Mouse (Mus musculus): Measurements from ENCODE around the gene Trmt5. TPM values are rescaled to one million over a fixed set of nuclear protein-coding genes. Genes with fewer than 3 reads are reported as not detected.

The Trmt5 gene
- polyA plus RNA-seq, 1 experiment from 2014 or later = 21.0 TPM

- H3K27ac ChIP-seq (ENCODE audit: low read depth) = no peak overlapping the region
- no peak overlapping the region for H3K9ac ChIP-seq
- 78% methylated on average over 2 of the region's 2 CpGs for WGBS
- DNase-seq (no peak), ATAC-seq (ENCODE audit: insufficient read depth) (no peak)
- TF ChIP-seq CTCF (IDR thresholded peaks at IDR 0.05; ENCODE audit: low read depth) = no peak
- H3K4me1 ChIP-seq (ENCODE audit: insufficient read depth) = peaks cover 3% of the 10 kb centered on the region; the same call in 1 of the 2 replicates
- no peak overlapping the region for H3K4me2 ChIP-seq
- H3K27me3 ChIP-seq (ENCODE audit: insufficient read depth, low read length) = no peaks in the 10 kb centered on the region
- H3K4me3 ChIP-seq (ENCODE audit: low read depth, low read length) = no peak overlapping the region
- no peaks in the 10 kb centered on the region for H3K36me3 ChIP-seq (ENCODE audit: insufficient read depth)
- H3K9me3 ChIP-seq (ENCODE audit: low read depth, low read length) = no peaks in the 10 kb centered on the region
These were observed 14.0 kb upstream of the Trmt5 start for GRCm38 (mm10) chr12:73300531-73300930.

- ATAC-seq (ENCODE audit: insufficient read depth) = no peak
- WGBS = 90% methylated on average over 5 of the region's 5 CpGs
- TF ChIP-seq CTCF (IDR thresholded peaks at IDR 0.05; ENCODE audit: low read depth) = no peak
These were observed 12.1 kb upstream of the Trmt5 start for GRCm38 (mm10) chr12:73298621-73299020.

GRCm38 (mm10) chr12:73295505-73296140 is 9.1 kb upstream of the Trmt5 start:
- ATAC-seq (ENCODE audit: insufficient read depth) (peak; percentile 78), DNase-seq (peak; percentile 80)
- Histone ChIP-seq H3K27ac (ENCODE audit: low read depth) (0 out of 2 replicates have a peak overlapping the region, but pooled peaks have one; percentile 0), H3K27me3 (ENCODE audit: insufficient read depth, low read length) (no peaks in the 10 kb centered on the region), H3K9me3 (ENCODE audit: low read depth, low read length) (no peaks in the 10 kb centered on the region), H3K4me2 (no peak overlapping the region), H3K9ac (no peak overlapping the region), H3K36me3 (ENCODE audit: insufficient read depth) (peaks cover 10% of the 10 kb centered on the region; the same call in 1 of the 2 replicates), H3K4me1 (ENCODE audit: insufficient read depth) (peaks cover 9% of the 10 kb centered on the region; the same call in 1 of the 2 replicates), H3K4me3 (ENCODE audit: low read depth, low read length) (no peak overlapping the region)
- TF ChIP-seq CTCF (IDR thresholded peaks at IDR 0.05; ENCODE audit: low read depth) = no peak
- WGBS = 58% methylated on average over 11 of the region's 11 CpGs

More at GRCm38 (mm10) chr12:73298621-73299020, 12.1 kb upstream of the Trmt5 start:
- Histone ChIP-seq H3K9ac (no peak overlapping the region), H3K27ac (ENCODE audit: low read depth) (no peak overlapping the region), H3K27me3 (ENCODE audit: insufficient read depth, low read length) (no peaks in the 10 kb centered on the region), H3K4me1 (ENCODE audit: insufficient read depth) (peaks cover 9% of the 10 kb centered on the region; the same call in 1 of the 2 replicates), H3K9me3 (ENCODE audit: low read depth, low read length) (no peaks in the 10 kb centered on the region), H3K4me2 (no peak overlapping the region), H3K4me3 (ENCODE audit: low read depth, low read length) (no peak overlapping the region), H3K36me3 (ENCODE audit: insufficient read depth) (0 out of 2 replicates have a peak, but pooled peaks cover 2% of the 10 kb centered on the region)
- no peak for DNase-seq

- Histone ChIP-seq H3K36me3 (ENCODE audit: insufficient read depth) (peaks cover 10% of the 10 kb centered on the region; the same call in 1 of the 2 replicates), H3K4me3 (ENCODE audit: low read depth, low read length) (no peak overlapping the region), H3K4me2 (no peak overlapping the region), H3K9me3 (ENCODE audit: low read depth, low read length) (no peaks in the 10 kb centered on the region), H3K9ac (no peak overlapping the region), H3K27ac (ENCODE audit: low read depth) (no peak overlapping the region), H3K4me1 (ENCODE audit: insufficient read depth) (peaks cover 9% of the 10 kb centered on the region; the same call in 1 of the 2 replicates), H3K27me3 (ENCODE audit: insufficient read depth, low read length) (no peaks in the 10 kb centered on the region)
- ATAC-seq (ENCODE audit: insufficient read depth) (no peak), DNase-seq (no peak)
- TF ChIP-seq CTCF (IDR thresholded peaks at IDR 0.05; ENCODE audit: low read depth) = no peak
These were observed 8.4 kb upstream of the Trmt5 start for GRCm38 (mm10) chr12:73294884-73295283.

GRCm38 (mm10) chr12:73288626-73289025 is 2.1 kb upstream of the Trmt5 start:
- ATAC-seq (ENCODE audit: insufficient read depth) = no peak
- WGBS = 90% methylated on average over 3 of the region's 3 CpGs
- no peak for TF ChIP-seq CTCF (IDR thresholded peaks at IDR 0.05; ENCODE audit: low read depth)

GRCm38 (mm10) chr12:73287609-73288008 is 1.1 kb upstream of the Trmt5 start:
- no peak overlapping the region for H3K27ac ChIP-seq (ENCODE audit: low read depth)
- peak; percentile 17 for DNase-seq

More at GRCm38 (mm10) chr12:73288626-73289025, 2.1 kb upstream of the Trmt5 start:
- H3K27ac ChIP-seq (ENCODE audit: low read depth) = no peak overlapping the region
- 0 out of 2 replicates have a peak, but pooled peaks cover 8% of the 10 kb centered on the region for H3K4me1 ChIP-seq (ENCODE audit: insufficient read depth)
- no peak overlapping the region for H3K9ac ChIP-seq
- peaks cover 16% of the 10 kb centered on the region; the same call in 1 of the 2 replicates for H3K36me3 ChIP-seq (ENCODE audit: insufficient read depth)
- DNase-seq = no peak
- H3K27me3 ChIP-seq (ENCODE audit: insufficient read depth, low read length) = no peaks in the 10 kb centered on the region
- H3K4me3 ChIP-seq (ENCODE audit: low read depth, low read length) = no peak overlapping the region
- no peaks in the 10 kb centered on the region for H3K9me3 ChIP-seq (ENCODE audit: low read depth, low read length)
- no peak overlapping the region for H3K4me2 ChIP-seq

GRCm38 (mm10) chr12:73274921-73275320 is 11.6 kb downstream of the Trmt5 start:
- Histone ChIP-seq H3K36me3 (ENCODE audit: insufficient read depth) (peaks cover 31% of the 10 kb centered on the region), H3K9me3 (ENCODE audit: low read depth, low read length) (no peaks in the 10 kb centered on the region; the same call in 1 of the 2 replicates), H3K4me1 (ENCODE audit: insufficient read depth) (no peaks in the 10 kb centered on the region), H3K27me3 (ENCODE audit: insufficient read depth, low read length) (no peaks in the 10 kb centered on the region), H3K9ac (no peak overlapping the region), H3K4me3 (ENCODE audit: low read depth, low read length) (no peak overlapping the region), H3K4me2 (no peak overlapping the region), H3K27ac (ENCODE audit: low read depth) (no peak overlapping the region)
- WGBS = 84% methylated on average over 3 of the region's 3 CpGs
- TF ChIP-seq CTCF (IDR thresholded peaks at IDR 0.05; ENCODE audit: low read depth) = no peak
- no peak for ATAC-seq (ENCODE audit: insufficient read depth)
- no peak for DNase-seq

More at GRCm38 (mm10) chr12:73287609-73288008, 1.1 kb upstream of the Trmt5 start:
- Histone ChIP-seq H3K36me3 (ENCODE audit: insufficient read depth) (peaks cover 21% of the 10 kb centered on the region; the same call in 1 of the 2 replicates), H3K27me3 (ENCODE audit: insufficient read depth, low read length) (no peaks in the 10 kb centered on the region), H3K9ac (peak overlapping the region; percentile 80; the same call in 1 of the 2 replicates), H3K4me1 (ENCODE audit: insufficient read depth) (0 out of 2 replicates have a peak, but pooled peaks cover 8% of the 10 kb centered on the region), H3K9me3 (ENCODE audit: low read depth, low read length) (no peaks in the 10 kb centered on the region), H3K4me3 (ENCODE audit: low read depth, low read length) (peak overlapping the region; percentile 60), H3K4me2 (peak overlapping the region; percentile 71)
- ATAC-seq (ENCODE audit: insufficient read depth) = no peak
- WGBS = 58% methylated on average over 8 of the region's 8 CpGs
- TF ChIP-seq CTCF (IDR thresholded peaks at IDR 0.05; ENCODE audit: low read depth) = no peak
